Mouse (Mus musculus): ENCODE measurements around the gene Hspb3.

DNA sequence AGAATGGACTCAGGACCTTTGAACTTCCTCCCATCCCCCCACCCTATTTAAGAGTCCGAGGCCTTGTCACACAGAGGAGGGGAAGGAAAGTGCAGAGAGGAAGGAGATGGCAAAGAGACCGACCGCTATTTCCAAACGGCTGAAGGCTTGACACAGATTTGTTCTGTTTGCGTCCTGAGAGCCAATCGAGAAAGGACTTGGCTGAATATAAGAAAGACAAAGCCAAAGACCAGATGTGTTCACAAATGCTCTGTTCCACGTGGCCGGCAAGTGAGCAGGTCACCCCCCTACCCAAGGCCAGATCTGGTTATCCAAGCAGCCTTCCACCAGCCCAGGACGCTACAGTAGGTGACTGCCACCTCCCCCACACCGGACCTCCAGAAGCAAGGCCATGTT, 47.9 kb downstream of the Hspb3 start:
- no peak for TF ChIP-seq CTCF (IDR thresholded peaks at IDR 0.05; ENCODE audit: extremely low read depth, insufficient read depth, insufficient read length, insufficient replicate concordance)
- no peak for TF ChIP-seq POLR2A (IDR thresholded peaks at IDR 0.05; ENCODE audit: low read depth, low read length)

All from spleen, adult 2 months (tissue).